Mouse (Mus musculus) heart, embryonic 10.5 days (tissue): Measurements from ENCODE around the gene Gnb1. TPM values are rescaled to one million over a fixed set of nuclear protein-coding genes. Genes with fewer than 3 reads are reported as not detected.

Experiments
- DNase-seq: peaks from one replicate; pipeline ENCODE4 v3.0.0-alpha.2; 2017; ENCODE audit warnings: low spot score
- H3K27ac ChIP-seq: fragments of 300-500 bp; sonication (generic); 2 replicates; pipeline ENCODE4 v1.5.1; 2016; ENCODE audit warnings: mild to moderate bottlenecking
- H3K27me3 ChIP-seq: fragments of 300-500 bp; sonication (generic); 2 replicates; pipeline ENCODE4 v1.6.1; 2016; ENCODE audit warnings: mild to moderate bottlenecking; ENCODE audit not compliant: poor library complexity, insufficient read depth, severe bottlenecking
- H3K36me3 ChIP-seq: fragments of 300-500 bp; sonication (generic); 2 replicates; pipeline ENCODE4 v1.6.1; 2016; ENCODE audit warnings: mild to moderate bottlenecking, moderate library complexity
- H3K4me1 ChIP-seq: fragments of 300-500 bp; sonication (generic); 2 replicates; pipeline ENCODE4 v1.6.1; 2016; ENCODE audit warnings: mild to moderate bottlenecking
- H3K4me3 ChIP-seq: fragments of 300-500 bp; sonication (generic); 2 replicates; pipeline ENCODE4 v1.5.1; 2016; ENCODE audit warnings: mild to moderate bottlenecking, moderate library complexity
- H3K9me3 ChIP-seq: fragments of 300-500 bp; sonication (generic); 2 replicates; pipeline ENCODE4 v1.6.1; 2016; ENCODE audit warnings: mild to moderate bottlenecking, moderate library complexity
- WGBS: fragments of 180-500 bp; shearing (Covaris S2); methylation state at CpG from one replicate; pipeline ENCODE4 v1.1.7; 2016; 5-methylcytosine and 5-hydroxymethylcytosine counted together
- polyA plus RNA-seq: library from polyadenylated mRNA; unstranded; fragments of >200 nt; fragmentation: Nextera tagmentation; extraction: Ambion mirVana; gene quantifications from 2 replicates; pipeline ENCODE4 v1.2.1, GENCODE M21; 2016

The Gnb1 gene
- polyA plus RNA-seq, 1 experiment from 2014 or later: 440 TPM

DNA sequence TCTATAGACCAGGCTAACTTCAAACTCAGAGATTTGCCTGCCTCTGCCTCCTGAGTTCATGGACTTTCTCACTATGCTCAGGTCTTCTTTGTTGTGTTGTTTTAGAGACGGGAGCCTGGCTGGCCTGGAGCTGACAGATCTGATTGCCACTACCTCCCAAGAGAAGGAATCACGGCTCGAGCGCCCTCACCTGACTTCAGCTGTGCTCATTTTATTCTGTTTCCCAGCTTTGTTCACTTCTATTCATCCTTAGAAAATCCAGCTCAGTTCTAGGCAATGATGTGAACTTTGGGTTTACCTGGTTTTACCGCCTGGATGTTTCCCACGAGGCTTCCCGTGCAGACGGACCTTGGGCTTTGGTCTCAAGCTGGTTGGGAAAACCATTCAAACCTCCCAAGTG lies 84.4 kb downstream of the Gnb1 start:
- no peak for DNase-seq
- Histone ChIP-seq H3K4me1 (peaks cover 5% of the 10 kb centered on the region), H3K27me3 (no peaks in the 10 kb centered on the region), H3K9me3 (no peaks in the 10 kb centered on the region), H3K27ac (no peak overlapping the region), H3K36me3 (peaks cover 32% of the 10 kb centered on the region), H3K4me3 (no peak overlapping the region)
- WGBS: 88% methylated on average over 8 of the region's 8 CpGs

DNA sequence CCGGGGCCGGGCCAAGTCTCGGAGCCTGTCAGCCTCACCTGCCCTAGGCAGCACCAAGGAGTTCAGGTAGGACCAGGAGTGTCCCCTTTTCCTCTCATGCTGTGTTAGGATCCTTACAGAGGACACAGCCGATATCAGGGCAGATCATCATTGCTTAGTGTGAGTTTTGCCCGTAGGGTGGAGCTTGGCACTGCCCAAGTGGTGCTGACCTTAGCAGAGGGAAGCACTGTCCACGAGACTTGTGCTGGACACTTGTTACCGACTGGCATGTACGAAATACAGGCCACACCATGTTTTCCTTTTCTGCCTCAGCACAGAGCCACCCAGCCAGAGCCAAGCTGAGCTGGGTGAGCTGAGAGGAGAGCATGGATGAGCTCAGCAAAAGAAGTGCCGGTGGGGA lies 86.0 kb downstream of the Gnb1 start:
- WGBS: 90% methylated on average over 9 of the region's 9 CpGs
- Histone ChIP-seq H3K9me3 (no peaks in the 10 kb centered on the region), H3K27ac (no peak overlapping the region), H3K27me3 (no peaks in the 10 kb centered on the region), H3K36me3 (peaks cover 36% of the 10 kb centered on the region), H3K4me1 (no peaks in the 10 kb centered on the region; the same call in 1 of the 2 replicates), H3K4me3 (no peak overlapping the region)
- no peak for DNase-seq

DNA sequence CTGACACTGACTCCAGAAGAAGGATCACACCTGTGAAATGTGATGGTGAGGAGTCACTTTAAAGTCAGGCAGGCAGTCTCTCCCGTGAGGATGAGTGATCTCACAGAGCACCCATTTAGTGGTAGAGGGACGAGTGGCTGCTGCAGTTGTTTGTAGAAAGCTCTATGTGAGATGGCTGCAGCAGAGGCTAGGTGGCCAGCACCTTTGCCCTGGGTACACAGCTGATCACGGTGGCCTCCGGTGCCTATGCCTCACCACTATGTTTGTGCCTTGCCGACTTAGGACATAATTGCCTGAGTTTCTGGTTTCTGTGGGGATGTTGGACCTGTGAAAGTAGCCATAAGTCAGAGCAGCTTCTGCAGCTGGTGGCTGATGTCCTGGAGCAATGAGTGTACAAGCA lies 86.6 kb downstream of the Gnb1 start:
- H3K4me1 ChIP-seq: no peaks in the 10 kb centered on the region; the same call in 1 of the 2 replicates
- H3K4me3 ChIP-seq: no peak overlapping the region
- H3K27ac ChIP-seq: no peak overlapping the region
- H3K36me3 ChIP-seq: peaks cover 42% of the 10 kb centered on the region
- WGBS: 86% methylated on average over 5 of the region's 5 CpGs
- H3K9me3 ChIP-seq: no peaks in the 10 kb centered on the region
- DNase-seq: no peak
- no peaks in the 10 kb centered on the region for H3K27me3 ChIP-seq

DNA sequence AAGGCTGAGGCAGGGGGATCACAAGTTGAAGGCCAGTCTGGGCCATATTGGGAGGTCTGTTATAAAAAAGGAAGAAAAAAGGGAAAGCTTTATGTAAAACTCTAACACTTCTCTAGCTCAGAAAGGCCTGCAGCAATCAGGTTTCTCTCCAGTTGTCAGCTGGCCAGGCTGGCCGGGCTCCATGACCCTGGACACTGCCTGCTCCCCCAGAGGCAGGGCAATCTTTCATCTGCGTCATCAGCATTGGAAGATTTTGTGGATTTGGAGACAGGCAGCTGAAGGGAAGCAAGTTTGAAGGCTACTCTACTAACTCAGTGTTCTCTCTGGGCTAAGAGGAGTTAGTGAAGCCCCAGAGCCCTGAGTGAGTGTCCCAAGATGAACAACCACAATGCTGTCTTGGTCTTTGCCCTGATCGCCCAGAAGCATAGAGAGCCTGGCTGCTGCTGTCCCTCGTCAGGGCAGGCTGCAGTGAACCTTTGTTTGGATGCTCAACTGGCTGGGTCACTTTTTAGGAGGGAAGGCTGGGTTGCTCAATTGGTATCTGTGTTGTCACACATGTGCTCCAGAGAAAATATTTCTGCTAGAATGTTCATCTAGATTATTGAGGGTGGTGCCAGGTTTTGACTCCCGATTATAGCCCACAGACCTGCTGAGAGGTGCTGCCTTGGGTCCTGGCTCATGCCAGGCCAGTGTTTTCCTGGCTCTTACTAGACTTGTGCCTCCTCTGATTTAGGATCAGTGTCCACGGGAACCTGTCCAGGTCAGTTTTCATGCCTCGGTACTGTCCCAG lies 87.4 kb downstream of the Gnb1 start:
- DNase-seq: no peak
- peaks cover 46% of the 10 kb centered on the region for H3K36me3 ChIP-seq
- no peak overlapping the region for H3K4me3 ChIP-seq
- H3K27me3 ChIP-seq: no peaks in the 10 kb centered on the region
- no peak overlapping the region for H3K27ac ChIP-seq
- 80% methylated on average over 7 of the region's 7 CpGs for WGBS
- no peaks in the 10 kb centered on the region; the same call in 1 of the 2 replicates for H3K4me1 ChIP-seq
- H3K9me3 ChIP-seq: no peaks in the 10 kb centered on the region

- H3K9me3 ChIP-seq: no peaks in the 10 kb centered on the region
- H3K4me1 ChIP-seq: no peaks in the 10 kb centered on the region
- H3K27me3 ChIP-seq: no peaks in the 10 kb centered on the region
- peaks cover 65% of the 10 kb centered on the region for H3K36me3 ChIP-seq
- no peak overlapping the region for H3K4me3 ChIP-seq
- WGBS: 42% methylated on average over 1 of the region's 1 CpGs
- DNase-seq: no peak
- H3K27ac ChIP-seq: no peak overlapping the region
These were observed 89.3 kb downstream of the Gnb1 start for GRCm38 (mm10) chr4:155580420-155580819.

GRCm38 (mm10) chr4:155582279-155582905 lies 91.2 kb downstream of the Gnb1 start:
- Histone ChIP-seq H3K27ac (no peak overlapping the region), H3K4me1 (no peaks in the 10 kb centered on the region), H3K9me3 (no peaks in the 10 kb centered on the region), H3K36me3 (peaks cover 78% of the 10 kb centered on the region), H3K27me3 (no peaks in the 10 kb centered on the region), H3K4me3 (no peak overlapping the region)
- no peak for DNase-seq
- 90% methylated on average over 6 of the region's 6 CpGs for WGBS

DNA sequence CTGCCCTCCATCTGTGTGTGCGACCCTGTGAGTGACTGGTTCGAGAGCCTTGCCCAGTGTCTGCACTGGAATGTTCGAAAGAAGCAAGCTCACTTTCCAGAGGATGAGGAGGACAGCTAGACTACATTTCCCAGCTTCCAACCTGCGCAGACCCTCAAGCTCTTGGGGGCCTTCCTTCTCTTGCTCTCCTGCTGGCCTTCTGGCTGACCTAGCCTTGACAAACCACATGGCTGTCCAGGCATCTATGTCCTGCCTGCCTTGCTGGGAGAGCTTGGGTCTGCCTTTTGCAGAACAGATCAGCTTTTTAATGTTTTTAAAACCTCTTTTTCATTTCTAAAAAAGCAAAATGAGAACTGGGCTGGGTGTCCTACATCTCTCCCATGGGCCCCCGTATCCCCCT lies 98.2 kb downstream of the Gnb1 start:
- Histone ChIP-seq H3K4me3 (no peak overlapping the region), H3K9me3 (no peaks in the 10 kb centered on the region), H3K4me1 (no peaks in the 10 kb centered on the region), H3K27me3 (no peaks in the 10 kb centered on the region), H3K27ac (no peak overlapping the region), H3K36me3 (peaks cover 67% of the 10 kb centered on the region)
- 90% methylated on average over 5 of the region's 5 CpGs for WGBS
- no peak for DNase-seq

DNA sequence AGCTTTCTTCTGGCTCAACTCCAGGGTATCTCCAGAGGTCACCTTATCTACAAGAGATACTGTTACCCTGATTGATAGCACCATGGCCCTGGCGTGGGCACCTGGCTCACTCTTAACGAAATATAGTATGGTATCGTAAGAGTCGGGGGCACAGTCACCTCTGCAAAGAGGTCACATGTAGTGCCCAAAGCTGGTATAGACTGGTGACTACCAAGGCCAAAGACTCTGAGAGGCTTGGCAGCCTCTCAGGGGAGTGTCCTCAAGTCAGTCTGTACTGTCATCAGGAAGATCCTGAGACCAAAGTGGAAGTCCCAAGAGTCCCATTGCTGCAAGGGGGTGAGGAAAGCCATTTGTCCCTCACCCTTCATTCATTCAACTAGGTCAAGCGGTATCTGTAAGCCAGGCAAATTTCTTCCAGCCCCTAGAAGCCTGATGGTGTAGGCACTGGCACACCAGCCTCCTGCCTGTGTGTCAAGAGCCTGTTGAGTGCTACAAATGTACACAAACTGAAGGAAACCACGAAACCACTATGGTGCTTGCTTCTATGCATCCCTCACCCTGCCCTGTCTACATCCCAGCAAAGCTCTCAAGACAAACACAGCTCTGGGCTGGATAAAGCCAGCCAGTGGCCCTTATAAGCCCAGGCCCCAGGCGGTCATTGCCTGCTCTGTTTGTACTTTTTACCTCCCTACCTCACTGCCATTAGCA lies 100.0 kb downstream of the Gnb1 start:
- H3K9me3 ChIP-seq: no peaks in the 10 kb centered on the region
- H3K4me3 ChIP-seq: no peak overlapping the region
- 67% methylated on average over 7 of the region's 7 CpGs for WGBS
- H3K36me3 ChIP-seq: peaks cover 49% of the 10 kb centered on the region
- no peak overlapping the region for H3K27ac ChIP-seq
- no peak for DNase-seq
- H3K4me1 ChIP-seq: no peaks in the 10 kb centered on the region
- H3K27me3 ChIP-seq: no peaks in the 10 kb centered on the region

- no peak overlapping the region for H3K27ac ChIP-seq
- DNase-seq: no peak
- H3K36me3 ChIP-seq: peaks cover 24% of the 10 kb centered on the region
- H3K9me3 ChIP-seq: no peaks in the 10 kb centered on the region
- no peaks in the 10 kb centered on the region for H3K27me3 ChIP-seq
- H3K4me1 ChIP-seq: no peaks in the 10 kb centered on the region
- H3K4me3 ChIP-seq: no peak overlapping the region
- 78% methylated on average over 1 of the region's 1 CpGs for WGBS
These were observed 102.6 kb downstream of the Gnb1 start for GRCm38 (mm10) chr4:155593780-155594179.

DNA sequence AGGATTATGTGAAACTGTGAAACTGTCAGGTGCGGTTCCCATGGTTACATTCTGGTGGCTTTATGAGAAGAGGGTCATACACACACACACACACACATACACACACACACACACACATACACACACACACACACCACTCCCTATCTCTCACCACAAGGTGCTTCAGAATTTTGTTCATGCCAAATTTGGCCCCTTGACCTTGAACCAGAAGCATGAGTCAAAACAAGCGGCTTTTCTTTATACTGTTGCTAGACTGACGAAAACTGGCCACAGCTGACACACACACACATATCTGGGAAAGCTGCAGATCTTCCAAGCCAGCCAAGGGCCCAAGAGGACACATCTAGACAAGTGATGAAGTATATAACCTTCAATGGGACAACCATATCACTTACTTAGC lies 104.6 kb downstream of the Gnb1 start:
- Histone ChIP-seq H3K4me1 (no peaks in the 10 kb centered on the region), H3K27me3 (no peaks in the 10 kb centered on the region), H3K9me3 (no peaks in the 10 kb centered on the region), H3K27ac (no peak overlapping the region), H3K36me3 (peaks cover 5% of the 10 kb centered on the region; the same call in 1 of the 2 replicates), H3K4me3 (no peak overlapping the region)
- 84% methylated on average over 3 of the region's 3 CpGs for WGBS
- DNase-seq: no peak

DNA sequence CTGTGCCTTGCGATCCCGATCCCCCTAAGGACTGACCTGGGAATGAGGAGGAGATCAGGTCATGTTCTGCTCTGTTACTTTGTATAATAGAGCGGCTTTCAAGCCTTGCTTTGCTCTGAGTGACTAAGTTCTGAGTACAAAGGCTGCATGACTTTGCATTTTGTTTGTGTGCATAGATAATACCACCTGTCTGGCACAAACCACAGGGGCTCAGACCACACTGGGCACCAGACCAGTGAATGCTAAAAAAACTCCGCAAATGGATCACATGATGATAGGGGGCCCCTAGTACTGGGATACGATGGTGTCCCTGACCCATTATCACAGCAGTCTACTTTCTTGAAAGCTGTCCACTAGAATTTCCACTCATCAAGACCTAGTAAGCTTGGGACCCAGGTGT lies 105.4 kb downstream of the Gnb1 start:
- H3K27me3 ChIP-seq: no peaks in the 10 kb centered on the region
- H3K36me3 ChIP-seq: no peaks in the 10 kb centered on the region
- no peaks in the 10 kb centered on the region for H3K4me1 ChIP-seq
- no peak for DNase-seq
- H3K27ac ChIP-seq: no peak overlapping the region
- no peak overlapping the region for H3K4me3 ChIP-seq
- H3K9me3 ChIP-seq: no peaks in the 10 kb centered on the region
- WGBS: 82% methylated on average over 5 of the region's 5 CpGs

DNA sequence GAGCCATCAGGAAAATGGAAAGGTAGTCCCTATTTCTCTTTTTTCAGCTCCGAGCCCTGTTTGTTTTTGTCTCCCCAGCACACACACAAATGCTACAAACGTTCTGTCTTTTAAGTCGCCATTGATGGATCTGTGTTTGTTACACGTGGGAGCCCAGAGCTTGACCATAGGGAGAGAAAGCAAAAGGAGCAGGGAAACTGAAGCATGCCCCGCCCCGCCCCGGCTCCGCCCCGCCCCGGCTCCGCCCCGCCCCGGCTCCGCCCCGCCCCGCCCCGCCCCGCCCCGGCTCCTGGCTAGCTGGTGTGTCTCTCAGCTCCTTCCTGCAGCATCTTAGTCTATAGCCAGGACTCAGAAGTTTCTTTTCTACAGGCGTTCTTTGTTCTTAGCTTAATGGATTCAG lies 107.4 kb downstream of the Gnb1 start:
- H3K27me3 ChIP-seq: no peaks in the 10 kb centered on the region
- H3K9me3 ChIP-seq: no peaks in the 10 kb centered on the region
- H3K4me3 ChIP-seq: no peak overlapping the region
- no peak for DNase-seq
- WGBS: 14% methylated on average over 20 of the region's 20 CpGs
- H3K27ac ChIP-seq: no peak overlapping the region
- peaks cover 5% of the 10 kb centered on the region; the same call in 1 of the 2 replicates for H3K36me3 ChIP-seq
- H3K4me1 ChIP-seq: peaks cover 6% of the 10 kb centered on the region; the same call in 1 of the 2 replicates
